Mouse (Mus musculus) urinary bladder, postnatal 0 days (tissue): ENCODE data around the gene Bhlha9. TPM values are rescaled to one million over a fixed set of nuclear protein-coding genes. Genes with fewer than 3 reads are reported as not detected.

ENCODE experiments used
- polyA plus RNA-seq: library from polyadenylated mRNA; unstranded; fragments of >200 nt; fragmentation: Nextera tagmentation; extraction: Ambion mirVana; gene quantifications from 2 replicates; pipeline ENCODE4 v1.2.1, GENCODE M21; 2015

Gene Bhlha9
- 0.17 TPM in 1 of 2 replicates, not detected in the other for polyA plus RNA-seq

GRCm38 (mm10) chr11:76671871-76672475 lies at the start of gene Bhlha9:
Bhlha9 (plus strand) TSS chr11:76672470.

DNA sequence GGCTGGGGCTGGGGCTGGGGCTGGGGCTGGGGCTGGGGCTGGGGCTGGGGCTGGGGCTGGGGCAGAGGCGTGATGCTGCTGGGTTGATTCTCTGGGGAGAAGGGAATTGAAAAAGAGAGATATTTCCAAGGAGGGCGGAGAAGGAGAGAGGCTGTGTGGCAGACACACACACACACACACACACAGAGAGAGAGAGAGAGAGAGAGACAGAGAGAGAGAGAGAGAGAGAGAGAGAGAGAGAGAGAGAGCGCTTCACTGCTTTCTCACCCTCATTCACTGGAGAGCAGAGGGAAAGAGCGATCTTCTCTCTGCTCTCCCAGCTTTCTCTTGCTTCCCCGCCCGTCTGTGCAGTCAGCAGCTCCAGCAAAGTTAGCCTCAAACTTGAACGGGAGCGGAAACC lies 7.2 kb downstream of the Bhlha9 start, which contains the start of gene Trarg1:
Gene Trarg1 (plus strand): TSS at position 301 of the 400 bp plus-strand sequence.

Other genes starting within 250 kb of the Bhlha9 start
- gene Abr, start 50.2 kb upstream of the Bhlha9 start, polyA plus RNA-seq = 6.8 and 8.4 TPM in 2 replicates
- 0.55 and 0.92 TPM in 2 replicates for gene Trarg1, start 7.3 kb downstream of the Bhlha9 start, polyA plus RNA-seq
- 15.5 and 18.2 TPM in 2 replicates for gene Gosr1, start 91.1 kb downstream of the Bhlha9 start, polyA plus RNA-seq
- gene Cpd, start 174.5 kb downstream of the Bhlha9 start, polyA plus RNA-seq = 9.6 and 10.9 TPM in 2 replicates
- 0.37 and 0.47 TPM in 2 replicates for gene Tmigd1, start 229.7 kb downstream of the Bhlha9 start, polyA plus RNA-seq